Mouse (Mus musculus) forebrain, embryonic 11.5 days (tissue): ENCODE results near the gene Olfr610. TPM values are rescaled to one million over a fixed set of nuclear protein-coding genes. Genes with fewer than 3 reads are reported as not detected.

Source experiments
- polyA plus RNA-seq: library from polyadenylated mRNA; unstranded; fragments of >200 nt; fragmentation: Nextera tagmentation; extraction: Ambion mirVana; gene quantifications from 2 replicates; pipeline ENCODE4 v1.2.1, GENCODE M21; 2014

Olfr610 gene
- polyA plus RNA-seq, 1 experiment from 2014 or later = not detected

Other genes starting within 250 kb of the Olfr610 start
- gene Olfr596, start 206.5 kb downstream of the Olfr610 start, polyA plus RNA-seq = not detected in 2 replicates
- gene Olfr597, start 195.8 kb downstream of the Olfr610 start, polyA plus RNA-seq = not detected in 2 replicates
- not detected in 2 replicates for gene Olfr598, start 188.6 kb downstream of the Olfr610 start, polyA plus RNA-seq
- not detected in 2 replicates for gene Olfr599, start 176.2 kb downstream of the Olfr610 start, polyA plus RNA-seq
- gene Olfr600, start 162.5 kb downstream of the Olfr610 start, polyA plus RNA-seq = not detected in 2 replicates
- gene Olfr601, start 149.5 kb downstream of the Olfr610 start, polyA plus RNA-seq = not detected in 2 replicates
- gene Olfr603, start 125.9 kb downstream of the Olfr610 start, polyA plus RNA-seq = not detected in 2 replicates
- not detected in 2 replicates for gene Usp17lc, start 97.0 kb downstream of the Olfr610 start, polyA plus RNA-seq
- not detected in 2 replicates for gene Olfr605, start 66.7 kb downstream of the Olfr610 start, polyA plus RNA-seq
- gene Olfr606, start 63.1 kb downstream of the Olfr610 start, polyA plus RNA-seq = not detected in 2 replicates
- gene Olfr607, start 48.0 kb downstream of the Olfr610 start, polyA plus RNA-seq = not detected in 2 replicates
- gene Olfr608, start 42.2 kb downstream of the Olfr610 start, polyA plus RNA-seq = not detected in 2 replicates
- gene Olfr609, start 14.1 kb downstream of the Olfr610 start, polyA plus RNA-seq = not detected in 2 replicates
- not detected in 2 replicates for gene Olfr611, start 8.7 kb upstream of the Olfr610 start, polyA plus RNA-seq
- not detected in 2 replicates for gene Olfr612, start 30.6 kb upstream of the Olfr610 start, polyA plus RNA-seq
- not detected in 2 replicates for gene Olfr613, start 36.0 kb upstream of the Olfr610 start, polyA plus RNA-seq
- not detected in 2 replicates for gene Olfr615, start 44.0 kb upstream of the Olfr610 start, polyA plus RNA-seq
- not detected in 2 replicates for gene Olfr616, start 57.0 kb upstream of the Olfr610 start, polyA plus RNA-seq
- not detected in 2 replicates for gene Olfr617, start 60.9 kb upstream of the Olfr610 start, polyA plus RNA-seq
- not detected in 2 replicates for gene Olfr618, start 78.0 kb upstream of the Olfr610 start, polyA plus RNA-seq
- not detected in 2 replicates for gene Olfr619, start 88.5 kb upstream of the Olfr610 start, polyA plus RNA-seq
- gene Olfr620, start 100.4 kb upstream of the Olfr610 start, polyA plus RNA-seq = not detected in 2 replicates
- not detected in 2 replicates for gene Olfr622, start 130.6 kb upstream of the Olfr610 start, polyA plus RNA-seq
- not detected in 2 replicates for gene Olfr623, start 151.6 kb upstream of the Olfr610 start, polyA plus RNA-seq
- gene Olfr624, start 159.1 kb upstream of the Olfr610 start, polyA plus RNA-seq = not detected in 2 replicates
- gene Olfr625-ps1, start 170.6 kb upstream of the Olfr610 start, polyA plus RNA-seq = not detected in 2 replicates
- gene Olfr243, start 202.5 kb upstream of the Olfr610 start, polyA plus RNA-seq = not detected in 2 replicates
- not detected in 2 replicates for gene Olfr628, start 218.3 kb upstream of the Olfr610 start, polyA plus RNA-seq
- gene Olfr629, start 232.8 kb upstream of the Olfr610 start, polyA plus RNA-seq = not detected in 2 replicates
- not detected in 2 replicates for gene Olfr630, start 245.2 kb upstream of the Olfr610 start, polyA plus RNA-seq